ENCODE assay signal across 30 mouse cellular contexts in genomic region chr8:78183414-78183813, GRCm38 (mm10). TPM values are rescaled to one million over a fixed set of nuclear protein-coding genes. Genes with fewer than 3 reads are reported as not detected.
DNase-seq lines count a peak whose midpoint lies in the region; ATAC-seq and TF ChIP-seq lines count a peak whose summit lies in the region.
"Had no signal": no experiment of that assay in that cellular context is flagged by ENCODE, and none has a peak within 500 bp of the region (broad histone marks: within the 10 kb centered on the region; RNA-seq: fewer than 3 reads in every experiment).

No protein-coding gene starts in this region.

- no peaks in the 10 kb centered on the region for H3K36me3 ChIP-seq in midbrain, embryonic 13.5 days
- H3K36me3 ChIP-seq in midbrain, embryonic 10.5 days = no peaks in the 10 kb centered on the region
- no peaks in the 10 kb centered on the region for H3K36me3 ChIP-seq in midbrain, embryonic 15.5 days (replicated peaks)
- no peaks in the 10 kb centered on the region for H3K36me3 ChIP-seq in midbrain, postnatal 0 days (ENCODE audit: insufficient read depth, low read length)
- H3K36me3 ChIP-seq: embryonic facial prominence, embryonic 13.5 days; embryonic facial prominence, embryonic 15.5 days; forebrain, embryonic 10.5 days; forebrain, embryonic 12.5 days; G1E had no signal

- H3K4me3 ChIP-seq in midbrain, embryonic 13.5 days (replicated peaks) = no peak overlapping the region
- H3K4me3 ChIP-seq in midbrain, embryonic 10.5 days = no peak overlapping the region
- no peak overlapping the region for H3K4me3 ChIP-seq in midbrain, embryonic 15.5 days
- no peak overlapping the region for H3K4me3 ChIP-seq in midbrain, postnatal 0 days (ENCODE audit: low read depth, low read length)
- H3K4me3 ChIP-seq: embryonic facial prominence, embryonic 13.5 days; embryonic facial prominence, embryonic 15.5 days; erythroblast, embryonic 14.5 days; forebrain, embryonic 10.5 days; forebrain, embryonic 12.5 days had no signal

- no peaks in the 10 kb centered on the region for H3K27me3 ChIP-seq in midbrain, embryonic 13.5 days
- no peaks in the 10 kb centered on the region for H3K27me3 ChIP-seq in midbrain, embryonic 10.5 days (ENCODE audit: low read depth, poor library complexity, severe bottlenecking)
- no peaks in the 10 kb centered on the region for H3K27me3 ChIP-seq in midbrain, embryonic 15.5 days (replicated peaks)
- no peaks in the 10 kb centered on the region for H3K27me3 ChIP-seq in midbrain, postnatal 0 days (ENCODE audit: insufficient read depth, low read length)
- H3K27me3 ChIP-seq: CH12.LX; embryonic facial prominence, embryonic 13.5 days; embryonic facial prominence, embryonic 15.5 days; forebrain, embryonic 12.5 days had no signal

- peaks cover 4% of the 10 kb centered on the region; the same call in 1 of the 2 replicates for H3K4me1 ChIP-seq in midbrain, embryonic 13.5 days (replicated peaks)
- peaks cover 3% of the 10 kb centered on the region; the same call in 1 of the 2 replicates for H3K4me1 ChIP-seq in midbrain, embryonic 10.5 days
- H3K4me1 ChIP-seq in midbrain, embryonic 15.5 days = no peaks in the 10 kb centered on the region; the same call in 1 of the 2 replicates
- no peaks in the 10 kb centered on the region for H3K4me1 ChIP-seq in midbrain, postnatal 0 days (ENCODE audit: insufficient read depth, low read length)
- H3K4me1 ChIP-seq: embryonic facial prominence, embryonic 13.5 days; embryonic facial prominence, embryonic 15.5 days had no signal

- 66% methylated on average over 6 of the region's 6 CpGs for whole genome bisulfite sequencing in midbrain, embryonic 13.5 days
- WGBS in midbrain, embryonic 10.5 days = 88% methylated on average over 6 of the region's 6 CpGs
- WGBS in midbrain, embryonic 15.5 days = 52% methylated on average over 6 of the region's 6 CpGs
- WGBS in midbrain, postnatal 0 days = 51% methylated on average over 6 of the region's 6 CpGs

- no peak for TF ChIP-seq CTCF in midbrain, postnatal 0 days (IDR thresholded peaks at IDR 0.05)

- no peak for DNase-seq in midbrain, embryonic 10.5 days (ENCODE audit: low spot score)
- DNase-seq in midbrain, postnatal 0 days (ENCODE audit: low spot score) = no peak
- no peak for DNase-seq in layer of hippocampus, postnatal 36 days
- DNase-seq: adrenal gland, adult 8-10 months; adrenal gland, postnatal 14 days; adrenal gland, postnatal 36 days; B cell, adult 2 months; cerebellum, adult 11 months; cerebellum, adult 18-20 months; cerebellum, adult 8-10 months; cerebellum, adult 9-11 months; cerebellum, postnatal 14 days; cerebellum, postnatal 36 days; embryo, embryonic 11 days had no signal

- no peak overlapping the region for H3K4me2 ChIP-seq in midbrain, embryonic 13.5 days (replicated peaks)
- H3K4me2 ChIP-seq in midbrain, embryonic 15.5 days = no peak overlapping the region
- H3K4me2 ChIP-seq in midbrain, postnatal 0 days (ENCODE audit: low read depth, low read length, poor library complexity, severe bottlenecking) = no peak overlapping the region
- H3K4me2 ChIP-seq: embryonic facial prominence, embryonic 13.5 days; embryonic facial prominence, embryonic 15.5 days; forebrain, embryonic 12.5 days had no signal

- no peak overlapping the region for H3K9ac ChIP-seq in midbrain, embryonic 13.5 days (replicated peaks)
- H3K9ac ChIP-seq in midbrain, embryonic 15.5 days = no peak overlapping the region
- no peak overlapping the region for H3K9ac ChIP-seq in midbrain, postnatal 0 days (replicated peaks; ENCODE audit: low read length, poor library complexity, severe bottlenecking)
- H3K9ac ChIP-seq: embryonic facial prominence, embryonic 13.5 days; embryonic facial prominence, embryonic 15.5 days; forebrain, embryonic 12.5 days had no signal

- no peak overlapping the region for H3K27ac ChIP-seq in midbrain, embryonic 13.5 days
- no peak overlapping the region for H3K27ac ChIP-seq in midbrain, embryonic 10.5 days (replicated peaks)
- no peak overlapping the region for H3K27ac ChIP-seq in midbrain, embryonic 15.5 days
- no peak overlapping the region for H3K27ac ChIP-seq in midbrain, postnatal 0 days (ENCODE audit: low read depth, low read length)
- H3K27ac ChIP-seq: embryonic facial prominence, embryonic 13.5 days; embryonic facial prominence, embryonic 15.5 days; forebrain, embryonic 10.5 days; forebrain, embryonic 12.5 days had no signal

- no peaks in the 10 kb centered on the region for H3K9me3 ChIP-seq in midbrain, embryonic 13.5 days
- peaks cover 6% of the 10 kb centered on the region; the same call in 1 of the 2 replicates for H3K9me3 ChIP-seq in midbrain, embryonic 10.5 days (replicated peaks)
- no peaks in the 10 kb centered on the region for H3K9me3 ChIP-seq in midbrain, embryonic 15.5 days
- no peaks in the 10 kb centered on the region for H3K9me3 ChIP-seq in midbrain, postnatal 0 days (ENCODE audit: low read length)
- H3K9me3 ChIP-seq: embryonic facial prominence, embryonic 13.5 days; embryonic facial prominence, embryonic 15.5 days; forebrain, embryonic 10.5 days; G1E had no signal

- ATAC-seq in midbrain, embryonic 13.5 days = peak; percentile 53; the same call in 1 of the 2 replicates
- peak; percentile 80; the same call in 1 of the 2 replicates for ATAC-seq in midbrain, embryonic 15.5 days (replicated peaks)
- no peak for ATAC-seq in midbrain, postnatal 0 days (ENCODE audit: low FRiP score)
- ATAC-seq: activated CD4-positive, CD25-positive, alpha-beta regulatory T cell, adult 4 months; CD4-positive, CD25-positive, alpha-beta regulatory T cell, adult 4 months; forebrain, embryonic 14.5 days; forebrain, embryonic 16.5 days; Patski had no signal

RNA-seq across cellular contexts. Expression of gene Ttc29, which starts 29.7 kb away (rescaled TPM):
- polyA plus RNA-seq in midbrain, embryonic 13.5 days (2015; fragmentation: Nextera tagmentation; extraction: Ambion mirVana) = 0.28 and 0.38 TPM in 2 replicates
- polyA plus RNA-seq in midbrain, embryonic 10.5 days (2016; fragmentation: Nextera tagmentation; extraction: Ambion mirVana) = 0.17 TPM in 1 of 2 replicates, not detected in the other
- polyA plus RNA-seq in midbrain, embryonic 15.5 days (2015; fragmentation: Nextera tagmentation; extraction: Ambion mirVana) = 0.98 TPM in 2 replicates
- total RNA-seq in midbrain, postnatal 0 days (2014; rRNA removed) = 0.47 and 5.3 TPM in 2 replicates
- 1.0 and 1.4 TPM in 2 replicates for polyA plus RNA-seq in midbrain, postnatal 0 days (2015; fragmentation: Nextera tagmentation; extraction: Ambion mirVana)
- not detected for total RNA-seq in layer of hippocampus, postnatal 36 days (2021)
- total RNA-seq: adrenal gland, adult 18-20 months; adrenal gland, adult 8-10 months; adrenal gland, postnatal 14 days; adrenal gland, postnatal 36 days; CH12.LX; common myeloid progenitor, adult 5-6 weeks had no signal
- polyA plus RNA-seq: activated CD4-positive, CD25-positive, alpha-beta regulatory T cell, adult 4 months; CD4-positive, CD25-positive, alpha-beta regulatory T cell, adult 4 months; embryonic facial prominence, embryonic 13.5 days; erythroblast, embryonic 14.5 days; Patski had no signal
